Mouse (Mus musculus): ENCODE results near the gene Mr1. TPM values are rescaled to one million over a fixed set of nuclear protein-coding genes. Genes with fewer than 3 reads are reported as not detected.

Gene Mr1
- total RNA-seq, 1 experiment: not detected

DNA sequence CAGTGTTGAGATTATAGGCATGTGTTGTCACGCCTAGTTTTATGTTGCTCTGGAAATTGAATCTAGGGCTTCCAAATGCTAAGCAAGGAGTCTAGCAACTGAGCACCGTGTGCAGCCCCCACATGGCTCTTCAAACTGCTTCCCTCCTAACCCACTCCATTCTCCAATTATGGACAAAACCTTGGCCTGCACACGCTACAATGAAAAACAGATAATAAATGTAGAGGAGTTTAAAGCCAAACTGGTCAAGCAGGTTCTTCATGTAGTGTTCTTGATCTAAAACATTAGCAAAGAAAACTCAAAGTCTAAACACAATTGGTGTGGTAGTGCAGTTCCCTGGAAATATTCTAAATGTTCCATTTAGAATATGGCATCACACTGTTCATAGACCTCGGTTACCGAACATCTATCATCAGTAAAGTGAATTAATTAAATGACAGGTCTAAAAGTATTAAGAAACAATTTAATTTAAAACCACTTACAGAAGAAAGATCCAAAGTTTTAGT lies 19.1 kb downstream of the Mr1 start:
- H3K36me3 ChIP-seq (ENCODE audit: control insufficient read depth, insufficient read depth, low read length, poor library complexity, severe bottlenecking): no peaks in the 10 kb centered on the region
- TF ChIP-seq HCFC1 (IDR thresholded peaks at IDR 0.05; ENCODE audit: borderline replicate concordance, insufficient read depth, low read length): no peak
- no peak for TF ChIP-seq MAFK (IDR thresholded peaks at IDR 0.05; ENCODE audit: insufficient read depth, low read depth, low read length)
- TF ChIP-seq CHD2 (IDR thresholded peaks at IDR 0.05; ENCODE audit: low read depth, low read length): no peak
- TF ChIP-seq ZNF384 (IDR thresholded peaks at IDR 0.05; ENCODE audit: low read depth, low read length): no peak
- TF ChIP-seq ZC3H11A (IDR thresholded peaks at IDR 0.05; ENCODE audit: borderline replicate concordance, low read depth, low read length): no peak

DNA sequence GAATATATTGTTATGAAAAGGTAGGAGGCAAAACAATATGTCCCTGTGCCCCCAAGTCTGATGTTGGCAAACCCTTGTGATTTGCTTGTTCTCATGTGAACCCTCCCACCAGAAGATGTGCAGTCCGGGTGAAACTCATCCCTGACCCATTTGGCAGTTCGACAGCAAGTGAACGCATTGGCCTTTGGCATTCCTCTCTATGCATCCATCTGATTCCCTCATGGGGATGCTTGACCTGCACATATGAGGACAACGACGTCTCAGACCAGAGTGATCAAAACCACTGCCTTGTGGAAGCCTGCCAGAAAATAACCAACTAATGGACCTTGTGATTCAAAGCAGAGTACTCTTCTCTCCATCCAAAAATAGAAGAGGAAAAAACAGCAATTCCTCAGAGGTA lies 19.9 kb downstream of the Mr1 start:
- H3K9me3 ChIP-seq (ENCODE audit: control insufficient read depth, insufficient read depth, low read depth, low read length): no peaks in the 10 kb centered on the region
- DNase-seq (ENCODE audit: low read depth, low spot score): no peak
- no peaks in the 10 kb centered on the region for H3K4me1 ChIP-seq (ENCODE audit: control insufficient read depth in 2 of 2, insufficient read depth in 2 of 2, low read length in 2 of 2, poor library complexity in 1 of 2)
- in situ Hi-C loops (cut with MboI; ENCODE audit: low sequenced_read_pairs in 2 of 2, unreplicated experiment in 2 of 2): no loop called here
- H3K36me3 ChIP-seq (ENCODE audit: control insufficient read depth, insufficient read depth, low read length, poor library complexity, severe bottlenecking): no peaks in the 10 kb centered on the region
- no peak overlapping the region for H3K4me3 ChIP-seq (ENCODE audit: insufficient read depth in 1 of 2, low read depth in 1 of 2, low read length in 2 of 2, poor library complexity in 1 of 2, severe bottlenecking in 1 of 2)
- no peak overlapping the region for H3K27ac ChIP-seq (ENCODE audit: insufficient read depth, low read depth, low read length, poor library complexity, severe bottlenecking)
- no peak overlapping the region for H3K9ac ChIP-seq (ENCODE audit: insufficient read depth, low read depth, low read length, poor library complexity, severe bottlenecking)
- TF ChIP-seq ZNF384 (IDR thresholded peaks at IDR 0.05; ENCODE audit: low read depth, low read length): no peak
- TF ChIP-seq MAFK (IDR thresholded peaks at IDR 0.05; ENCODE audit: insufficient read depth, low read depth, low read length): no peak
- no peak for TF ChIP-seq HCFC1 (IDR thresholded peaks at IDR 0.05; ENCODE audit: borderline replicate concordance, insufficient read depth, low read length)
- no peak for TF ChIP-seq CHD2 (IDR thresholded peaks at IDR 0.05; ENCODE audit: low read depth, low read length)
- no peak for TF ChIP-seq ZC3H11A (IDR thresholded peaks at IDR 0.05; ENCODE audit: borderline replicate concordance, low read depth, low read length)

More for the DNA sequence above, 19.1 kb downstream of the Mr1 start:
- Histone ChIP-seq H3K4me3 (ENCODE audit: insufficient read depth in 1 of 2, low read depth in 1 of 2, low read length in 2 of 2, poor library complexity in 1 of 2, severe bottlenecking in 1 of 2) (no peak overlapping the region), H3K27ac (ENCODE audit: insufficient read depth, low read depth, low read length, poor library complexity, severe bottlenecking) (no peak overlapping the region), H3K9ac (ENCODE audit: insufficient read depth, low read depth, low read length, poor library complexity, severe bottlenecking) (no peak overlapping the region), H3K4me1 (ENCODE audit: control insufficient read depth in 2 of 2, insufficient read depth in 2 of 2, low read length in 2 of 2, poor library complexity in 1 of 2) (no peaks in the 10 kb centered on the region), H3K9me3 (ENCODE audit: control insufficient read depth, insufficient read depth, low read depth, low read length) (no peaks in the 10 kb centered on the region)
- DNase-seq (ENCODE audit: low read depth, low spot score): no peak
- in situ Hi-C loops (cut with MboI; ENCODE audit: low sequenced_read_pairs in 2 of 2, unreplicated experiment in 2 of 2): no loop called here

DNA sequence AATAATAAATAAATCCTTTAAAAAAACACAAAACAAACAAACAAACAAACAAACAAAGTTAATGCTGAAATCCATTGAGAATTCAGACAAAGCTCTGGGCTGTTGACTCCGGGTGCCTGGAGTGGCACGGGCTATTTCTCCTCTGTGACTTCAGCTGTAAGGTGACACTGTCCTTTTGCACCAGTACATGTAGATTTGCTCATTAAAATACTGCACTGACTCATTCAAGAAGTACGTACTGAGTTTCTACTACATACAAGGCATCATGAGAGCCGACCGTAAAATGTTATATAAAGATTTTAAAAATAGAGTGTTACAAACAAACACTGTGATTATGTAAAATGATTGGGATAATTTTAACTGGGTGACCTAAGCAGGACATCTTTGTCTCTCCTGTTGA lies 22.2 kb downstream of the Mr1 start:
- Histone ChIP-seq H3K9ac (ENCODE audit: insufficient read depth, low read depth, low read length, poor library complexity, severe bottlenecking) (no peak overlapping the region), H3K36me3 (ENCODE audit: control insufficient read depth, insufficient read depth, low read length, poor library complexity, severe bottlenecking) (no peaks in the 10 kb centered on the region)

DNA sequence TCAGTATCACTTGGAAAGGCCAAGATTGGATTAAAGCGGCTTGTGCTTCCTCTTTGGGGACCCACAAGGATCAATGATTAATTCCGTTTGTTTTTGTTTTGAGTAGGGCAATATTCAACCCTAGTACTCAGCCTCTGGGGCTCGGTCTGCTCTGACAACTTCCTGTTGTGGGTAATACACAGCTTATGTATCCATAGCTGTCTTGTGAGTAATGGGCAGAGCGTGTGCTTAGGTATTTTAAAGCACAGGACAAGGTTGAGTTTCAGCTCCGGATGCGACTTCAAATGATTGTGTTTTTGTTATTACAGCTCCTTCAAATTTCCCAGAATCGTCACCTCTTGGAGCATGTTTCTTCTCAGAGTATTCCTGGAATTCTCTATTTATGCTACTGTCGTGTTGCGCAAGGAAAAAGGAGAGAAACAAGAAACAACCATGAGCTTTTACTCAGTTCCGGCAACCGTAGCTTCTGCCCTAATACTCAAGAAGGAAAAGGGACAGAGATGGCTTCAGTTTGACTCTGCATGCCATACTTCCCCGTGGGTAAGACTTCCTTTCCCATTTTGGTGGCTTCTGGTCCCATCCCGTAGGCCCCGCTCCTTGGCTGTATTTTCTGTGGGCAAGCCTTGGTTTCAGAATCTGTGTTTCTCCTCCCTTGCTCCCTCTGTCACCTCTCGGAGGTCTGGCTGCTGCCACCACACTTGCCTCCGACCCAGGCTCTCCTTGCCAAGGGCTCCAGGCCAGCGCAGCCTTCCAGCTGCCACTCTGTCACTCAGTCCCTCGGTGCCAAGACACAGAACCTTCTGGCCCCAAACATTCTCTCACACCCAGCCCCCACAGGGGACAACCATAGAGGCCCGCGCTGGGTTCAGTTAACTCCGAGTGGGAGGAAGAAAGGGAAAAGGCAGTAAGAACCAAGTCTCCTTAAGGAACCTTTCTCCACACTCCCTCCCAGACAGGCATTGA lies 24.4 kb downstream of the Mr1 start:
- H3K9ac ChIP-seq (ENCODE audit: insufficient read depth, low read depth, low read length, poor library complexity, severe bottlenecking): no peak overlapping the region
- H3K27ac ChIP-seq (ENCODE audit: insufficient read depth, low read depth, low read length, poor library complexity, severe bottlenecking): no peak overlapping the region
- DNase-seq (ENCODE audit: low read depth, low spot score): no peak
- no peak overlapping the region for H3K4me3 ChIP-seq (ENCODE audit: insufficient read depth in 1 of 2, low read depth in 1 of 2, low read length in 2 of 2, poor library complexity in 1 of 2, severe bottlenecking in 1 of 2)
- H3K36me3 ChIP-seq (ENCODE audit: control insufficient read depth, insufficient read depth, low read length, poor library complexity, severe bottlenecking): no peaks in the 10 kb centered on the region
- no peaks in the 10 kb centered on the region for H3K4me1 ChIP-seq (ENCODE audit: control insufficient read depth in 2 of 2, insufficient read depth in 2 of 2, low read length in 2 of 2, poor library complexity in 1 of 2)
- no peak for TF ChIP-seq MAFK (IDR thresholded peaks at IDR 0.05; ENCODE audit: insufficient read depth, low read depth, low read length)
- no peak for TF ChIP-seq HCFC1 (IDR thresholded peaks at IDR 0.05; ENCODE audit: borderline replicate concordance, insufficient read depth, low read length)
- no peak for TF ChIP-seq ZC3H11A (IDR thresholded peaks at IDR 0.05; ENCODE audit: borderline replicate concordance, low read depth, low read length)
- no peak for TF ChIP-seq CHD2 (IDR thresholded peaks at IDR 0.05; ENCODE audit: low read depth, low read length)
- no peak for TF ChIP-seq ZNF384 (IDR thresholded peaks at IDR 0.05; ENCODE audit: low read depth, low read length)
- H3K9me3 ChIP-seq (ENCODE audit: control insufficient read depth, insufficient read depth, low read depth, low read length): no peaks in the 10 kb centered on the region
- in situ Hi-C loops (cut with MboI; ENCODE audit: low sequenced_read_pairs in 2 of 2, unreplicated experiment in 2 of 2): no loop called here

More for the DNA sequence above, 22.2 kb downstream of the Mr1 start:
- Histone ChIP-seq H3K27ac (ENCODE audit: insufficient read depth, low read depth, low read length, poor library complexity, severe bottlenecking) (no peak overlapping the region), H3K4me3 (ENCODE audit: insufficient read depth in 1 of 2, low read depth in 1 of 2, low read length in 2 of 2, poor library complexity in 1 of 2, severe bottlenecking in 1 of 2) (no peak overlapping the region), H3K4me1 (ENCODE audit: control insufficient read depth in 2 of 2, insufficient read depth in 2 of 2, low read length in 2 of 2, poor library complexity in 1 of 2) (no peaks in the 10 kb centered on the region), H3K9me3 (ENCODE audit: control insufficient read depth, insufficient read depth, low read depth, low read length) (no peaks in the 10 kb centered on the region)
- no peak for TF ChIP-seq ZC3H11A (IDR thresholded peaks at IDR 0.05; ENCODE audit: borderline replicate concordance, low read depth, low read length)
- no peak for TF ChIP-seq MAFK (IDR thresholded peaks at IDR 0.05; ENCODE audit: insufficient read depth, low read depth, low read length)
- no peak for TF ChIP-seq ZNF384 (IDR thresholded peaks at IDR 0.05; ENCODE audit: low read depth, low read length)
- no peak for TF ChIP-seq HCFC1 (IDR thresholded peaks at IDR 0.05; ENCODE audit: borderline replicate concordance, insufficient read depth, low read length)
- TF ChIP-seq CHD2 (IDR thresholded peaks at IDR 0.05; ENCODE audit: low read depth, low read length): no peak
- no peak for DNase-seq (ENCODE audit: low read depth, low spot score)
- in situ Hi-C loops (cut with MboI; ENCODE audit: low sequenced_read_pairs in 2 of 2, unreplicated experiment in 2 of 2): no loop called here
